Mouse (Mus musculus) MEL (cell line): Measurements from ENCODE around the gene Inpp5a.

Experiments
- CHD1 ChIP-seq: IDR thresholded peaks from 2 replicates; pipeline ENCODE4 v1.6.1; 2012; ENCODE audit warnings: low read depth, mild to moderate bottlenecking, inconsistent platforms, low read length, improper control_type of control experiment
- CTCF ChIP-seq, 3 experiments: IDR thresholded peaks in 2 of 3; conservative IDR thresholded peaks in 1 of 3; 2 replicates each; pipeline ENCODE4 v1.5.1; 2011 to 2012; ENCODE audit warnings: low read length in 3 of 3, low read depth in 2 of 3, mild to moderate bottlenecking in 2 of 3, improper control_type of control experiment in 1 of 3, inconsistent platforms in 1 of 3, mixed read lengths in 1 of 3, moderate library complexity in 1 of 3; ENCODE audit not compliant: control insufficient read depth in 1 of 3, insufficient read depth in 1 of 3, poor library complexity in 1 of 3, severe bottlenecking in 1 of 3
- E2F4 ChIP-seq: IDR thresholded peaks from 2 replicates; pipeline ENCODE4 v1.6.1; 2011; ENCODE audit warnings: low read depth, low read length, improper control_type of control experiment, borderline replicate concordance
- EP300 ChIP-seq, 2 experiments: IDR thresholded peaks; 2 replicates each; pipeline ENCODE4 v1.6.1; 2011; ENCODE audit warnings: improper control_type of control experiment in 2 of 2, low read length in 2 of 2, low read depth in 1 of 2, mild to moderate bottlenecking in 1 of 2
- GATA1 ChIP-seq: IDR thresholded peaks from 2 replicates; pipeline ENCODE4 v1.6.1; 2011; ENCODE audit warnings: low read depth, low read length, improper control_type of control experiment
- MAX ChIP-seq: IDR thresholded peaks from 2 replicates; pipeline ENCODE4 v1.6.1; 2011; ENCODE audit warnings: low read length, improper control_type of control experiment
- MAZ ChIP-seq: IDR thresholded peaks from 2 replicates; pipeline ENCODE4 v1.6.1; 2012; ENCODE audit warnings: low read depth, mild to moderate bottlenecking, inconsistent platforms, low read length, improper control_type of control experiment
- NELFE ChIP-seq: IDR thresholded peaks from 2 replicates; pipeline ENCODE4 v1.6.1; 2011; ENCODE audit warnings: low read depth, low read length, improper control_type of control experiment
- POLR2A ChIP-seq, 2 experiments: IDR thresholded peaks; 2 replicates each; pipeline ENCODE4 v1.6.1; 2011 to 2012; ENCODE audit warnings: low read length in 2 of 2, mild to moderate bottlenecking in 2 of 2, control low read depth in 1 of 2, improper control_type of control experiment in 1 of 2, low read depth in 1 of 2, moderate library complexity in 1 of 2; ENCODE audit not compliant: control insufficient read depth in 1 of 2, insufficient read depth in 1 of 2, poor library complexity in 1 of 2
- POLR2AphosphoS2 ChIP-seq: IDR thresholded peaks from 2 replicates; pipeline ENCODE4 v1.6.1; 2011; ENCODE audit warnings: low read length, improper control_type of control experiment
- TAL1 ChIP-seq: IDR thresholded peaks from 2 replicates; pipeline ENCODE4 v1.6.1; 2012; ENCODE audit warnings: mild to moderate bottlenecking, inconsistent platforms, low read length, moderate library complexity, mixed read lengths
- TCF12 ChIP-seq: IDR thresholded peaks from 2 replicates; pipeline ENCODE4 v1.6.1; 2014; ENCODE audit warnings: low read depth, mild to moderate bottlenecking, inconsistent platforms, low read length, improper control_type of control experiment, moderate library complexity
- ZC3H11A ChIP-seq: IDR thresholded peaks from 2 replicates; pipeline ENCODE4 v1.6.1; 2012; ENCODE audit warnings: low read depth, mild to moderate bottlenecking, inconsistent platforms, low read length, improper control_type of control experiment
- ZNF384 ChIP-seq: IDR thresholded peaks from 2 replicates; pipeline ENCODE4 v1.6.1; 2012; ENCODE audit warnings: low read depth, mild to moderate bottlenecking, inconsistent platforms, low read length, improper control_type of control experiment

- no peak for TF ChIP-seq CHD1
- no peak for TF ChIP-seq EP300 (IDR thresholded peaks at IDR 0.05; ENCODE audit: low read depth in 1 of 2, low read length in 2 of 2)
- no peak for TF ChIP-seq CTCF (IDR thresholded peaks at IDR 0.05 in 2 of 3, conservative IDR thresholded peaks at IDR 0.05 in 1 of 3; ENCODE audit: control insufficient read depth in 1 of 3, insufficient read depth in 1 of 3, low read depth in 2 of 3, low read length in 3 of 3, poor library complexity in 1 of 3, severe bottlenecking in 1 of 3)
- no peak for TF ChIP-seq POLR2A (IDR thresholded peaks at IDR 0.05; ENCODE audit: control insufficient read depth in 1 of 2, insufficient read depth in 1 of 2, low read depth in 1 of 2, low read length in 2 of 2, poor library complexity in 1 of 2)
- TF ChIP-seq E2F4 = no peak
- TF ChIP-seq MAX = no peak
- no peak for TF ChIP-seq ZC3H11A
- no peak for TF ChIP-seq TAL1
- no peak for TF ChIP-seq NELFE
- TF ChIP-seq TCF12 = no peak
- no peak for TF ChIP-seq GATA1
- TF ChIP-seq MAZ = no peak
- TF ChIP-seq ZNF384 = no peak
- TF ChIP-seq POLR2AphosphoS2 = no peak
These were observed 106.9 kb downstream of the Inpp5a start for GRCm38 (mm10) chr7:139495791-139496190.
